Mouse (Mus musculus) telencephalon, adult 2 months (tissue): ENCODE measurements around the gene Dcun1d3.

Source experiments
- DNase-seq: peaks from one replicate; pipeline ENCODE4 v3.0.0-alpha.2; 2011; ENCODE audit warnings: low read depth, low spot score

Gene Dcun1d3

DNA sequence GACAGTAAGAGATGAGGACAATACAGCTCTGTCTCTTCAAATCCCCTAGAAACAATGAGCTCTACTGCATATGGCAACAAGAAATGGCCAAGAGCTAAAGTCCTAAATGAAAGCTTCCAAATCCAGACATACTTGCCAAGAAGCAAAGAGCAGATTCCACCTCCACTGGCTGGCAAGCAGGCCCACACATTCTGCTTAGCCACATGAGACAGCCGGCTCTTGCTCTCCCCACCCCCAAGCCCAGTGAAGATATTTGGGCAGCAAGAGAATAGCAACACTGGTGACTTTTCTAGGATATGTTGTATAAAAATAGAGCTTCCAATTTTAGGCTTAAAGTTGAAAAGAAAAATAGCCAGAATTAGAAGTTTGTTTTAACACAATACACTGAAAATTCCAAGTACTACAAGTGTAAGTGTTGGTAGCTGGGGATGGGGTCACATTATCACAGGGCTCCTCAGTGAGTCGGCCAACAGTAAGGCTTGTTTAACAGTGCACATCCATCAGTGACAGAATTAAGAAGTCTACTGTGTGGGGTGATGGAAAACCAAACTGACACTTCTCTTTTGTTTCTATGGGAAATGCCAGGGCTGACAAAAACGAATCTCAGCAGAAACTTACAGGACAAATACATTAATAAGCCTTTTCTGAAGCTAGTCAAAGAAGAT lies 20.2 kb downstream of the Dcun1d3 start:
- peak; percentile 81 for DNase-seq

- DNase-seq = no peak
Measured at GRCm38 (mm10) chr7:119873050-119873449, 23.0 kb downstream of the Dcun1d3 start.

GRCm38 (mm10) chr7:119872204-119872603 lies 23.9 kb downstream of the Dcun1d3 start:
- no peak for DNase-seq

DNA sequence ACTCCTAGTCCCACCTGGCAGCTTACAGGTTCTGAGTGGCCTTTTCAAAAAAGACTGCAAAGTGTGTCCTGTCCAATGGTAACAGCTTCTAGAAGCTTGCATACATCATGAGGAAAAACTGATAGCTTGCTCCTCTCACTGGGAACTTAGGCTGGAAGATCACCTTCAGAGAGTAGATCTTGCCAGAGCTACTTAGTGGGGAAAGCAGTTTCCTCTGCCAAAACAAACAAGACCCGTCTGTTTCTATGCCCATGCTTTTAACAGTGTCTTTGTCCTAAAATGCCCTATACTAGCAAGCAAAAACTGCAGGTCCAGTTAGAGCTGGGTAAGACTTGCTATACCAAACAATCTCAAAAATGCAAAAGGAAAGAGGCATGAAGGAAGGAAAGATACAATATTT lies 30.0 kb downstream of the Dcun1d3 start:
- no peak for DNase-seq

- DNase-seq = no peak
Measured at GRCm38 (mm10) chr7:119864500-119864899, 31.6 kb downstream of the Dcun1d3 start.

DNA sequence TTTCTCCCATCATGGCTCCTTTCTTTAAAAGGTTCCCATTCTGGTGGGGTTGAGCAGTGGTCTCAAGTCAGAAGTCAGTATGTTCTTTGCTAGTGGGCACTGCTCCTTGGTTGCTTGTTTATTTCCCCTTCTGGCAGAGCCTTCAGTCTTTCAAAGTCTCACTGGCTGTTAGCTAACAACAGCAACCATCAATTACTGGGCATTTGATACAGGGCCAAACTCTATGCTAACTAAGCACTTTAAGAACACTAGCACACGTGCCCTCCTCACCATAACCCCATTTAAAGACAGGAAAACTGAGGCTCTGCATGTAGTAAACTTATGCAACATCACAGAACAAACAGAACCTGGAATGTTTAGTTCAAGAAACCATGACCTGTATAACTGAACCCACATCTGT lies 33.9 kb downstream of the Dcun1d3 start:
- DNase-seq = no peak

GRCm38 (mm10) chr7:119861335-119862091 lies 34.6 kb downstream of the Dcun1d3 start:
- DNase-seq = no peak

DNA sequence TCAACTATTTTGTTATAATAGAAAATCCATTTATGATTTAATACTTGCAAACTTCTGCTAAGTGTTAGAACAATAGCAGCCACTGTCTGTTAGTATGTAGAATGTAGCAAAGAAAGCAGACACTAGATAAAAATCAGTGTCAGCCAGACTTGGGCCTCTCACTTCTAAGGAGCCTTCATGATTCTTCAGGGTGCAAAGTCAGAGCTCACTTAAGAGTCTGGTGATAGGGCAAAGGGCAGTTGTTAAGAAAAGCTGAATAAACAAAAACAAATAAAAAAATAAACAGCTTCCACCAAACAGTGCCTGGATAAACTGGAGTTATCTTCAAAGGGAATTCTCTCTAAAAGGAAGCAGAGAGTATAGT lies 35.1 kb downstream of the Dcun1d3 start:
- DNase-seq = no peak

GRCm38 (mm10) chr7:119860554-119860953 lies 35.5 kb downstream of the Dcun1d3 start:
- DNase-seq = no peak

DNA sequence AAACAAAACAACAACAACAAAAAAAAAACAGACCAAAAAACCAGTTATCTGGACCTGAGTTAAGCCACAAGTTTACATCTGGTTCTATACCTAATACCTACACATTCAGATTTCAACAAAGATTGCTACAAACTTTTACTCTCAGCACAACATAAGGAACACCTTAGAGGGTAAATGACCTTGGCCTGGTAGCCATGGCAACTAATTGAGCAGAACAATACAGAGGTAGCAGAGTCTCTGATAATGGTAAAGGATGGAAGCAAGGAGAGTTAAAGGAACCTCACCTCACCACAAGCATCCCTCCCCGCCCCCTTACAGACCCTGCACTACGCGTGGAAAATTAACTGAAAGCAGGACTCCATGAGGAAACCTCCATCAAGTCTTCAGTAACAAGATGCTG lies 36.0 kb downstream of the Dcun1d3 start:
- DNase-seq = no peak

DNA sequence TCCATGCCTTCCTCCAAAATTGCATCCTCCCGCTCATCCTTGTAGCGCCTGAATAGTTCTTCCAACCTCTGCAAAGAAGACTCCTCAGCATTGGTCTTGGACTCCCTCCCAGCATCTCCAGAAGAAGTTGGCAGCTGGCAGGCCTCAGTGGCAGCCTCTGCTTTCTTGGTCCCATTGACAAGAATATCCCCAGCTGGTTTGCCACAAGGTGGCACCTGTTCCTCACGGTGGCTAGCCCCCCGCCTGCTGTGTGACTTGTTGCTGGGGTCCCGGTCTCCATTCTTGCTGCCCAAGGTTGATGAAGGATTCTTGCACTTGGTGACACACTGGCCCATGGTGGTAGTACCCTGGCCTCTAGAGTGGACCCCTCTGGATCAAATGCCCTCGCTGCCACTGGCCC lies 36.6 kb downstream of the Dcun1d3 start:
- DNase-seq = no peak

DNA sequence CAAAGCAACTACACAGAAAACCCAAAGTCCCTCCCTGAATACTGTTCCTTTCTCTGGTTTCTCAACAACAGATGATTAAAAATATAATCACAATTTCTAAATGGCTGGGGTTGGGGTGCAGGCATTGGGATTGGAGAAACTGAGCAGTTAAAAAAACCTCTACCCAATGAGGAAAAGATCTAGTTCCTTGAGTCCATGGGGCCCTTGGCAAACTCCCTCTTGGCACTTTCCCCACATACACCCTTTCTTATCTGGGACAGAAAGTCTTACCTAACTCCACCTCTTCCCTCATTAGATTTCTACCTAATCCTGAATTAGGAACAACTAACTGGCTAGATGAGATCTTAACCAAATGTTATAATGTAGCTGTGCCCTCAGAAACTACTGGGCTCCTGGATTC lies 41.1 kb downstream of the Dcun1d3 start:
- DNase-seq = no peak

GRCm38 (mm10) chr7:119854362-119854761 lies 41.7 kb downstream of the Dcun1d3 start:
- no peak for DNase-seq

DNA sequence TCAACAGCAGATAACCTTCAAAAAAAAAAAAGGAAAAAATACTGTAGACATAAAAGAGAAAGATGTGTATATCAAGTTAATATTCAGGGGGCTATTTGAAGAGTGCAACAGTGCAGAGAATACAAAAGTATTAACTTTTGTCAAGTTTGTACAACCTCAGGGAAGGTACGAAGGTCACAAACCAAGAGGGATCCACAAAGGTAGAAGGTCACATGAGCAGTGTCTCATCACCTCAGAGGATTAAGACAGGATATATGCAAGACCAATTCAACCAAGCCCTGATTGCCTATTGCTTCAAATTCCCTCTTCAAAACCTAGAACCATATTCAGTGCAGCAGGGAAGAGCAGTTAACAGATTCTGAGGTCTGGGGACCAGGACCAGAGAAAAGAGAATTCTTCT lies 42.9 kb downstream of the Dcun1d3 start:
- no peak for DNase-seq

- DNase-seq = no peak
Measured at GRCm38 (mm10) chr7:119852494-119852893, 43.6 kb downstream of the Dcun1d3 start.

- peak; percentile 15 for DNase-seq
Measured at GRCm38 (mm10) chr7:119850737-119851136, 45.4 kb downstream of the Dcun1d3 start.

DNA sequence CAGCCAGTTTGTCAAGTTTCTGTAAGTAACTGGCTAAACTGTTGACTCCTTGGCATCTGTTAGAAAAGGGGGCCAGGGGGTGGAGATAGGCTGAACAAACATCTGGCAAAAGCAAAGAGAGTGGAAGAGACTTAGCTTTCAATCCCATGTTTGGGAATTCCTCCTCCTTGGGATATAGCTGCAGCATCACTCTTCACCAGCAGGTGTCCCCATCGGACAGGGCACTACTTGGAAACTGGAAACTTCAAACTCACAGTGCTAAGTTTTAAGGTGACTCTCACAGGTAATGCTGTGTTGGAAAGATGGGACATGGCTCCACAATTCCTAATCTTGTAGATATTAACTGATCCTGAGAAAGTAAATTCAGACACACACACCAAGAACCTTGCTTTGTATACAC lies 47.0 kb downstream of the Dcun1d3 start:
- DNase-seq = peak; percentile 21

GRCm38 (mm10) chr7:119847396-119847795 lies 48.7 kb downstream of the Dcun1d3 start:
- DNase-seq = no peak

GRCm38 (mm10) chr7:119845541-119845940 lies 50.6 kb downstream of the Dcun1d3 start:
- no peak for DNase-seq

DNA sequence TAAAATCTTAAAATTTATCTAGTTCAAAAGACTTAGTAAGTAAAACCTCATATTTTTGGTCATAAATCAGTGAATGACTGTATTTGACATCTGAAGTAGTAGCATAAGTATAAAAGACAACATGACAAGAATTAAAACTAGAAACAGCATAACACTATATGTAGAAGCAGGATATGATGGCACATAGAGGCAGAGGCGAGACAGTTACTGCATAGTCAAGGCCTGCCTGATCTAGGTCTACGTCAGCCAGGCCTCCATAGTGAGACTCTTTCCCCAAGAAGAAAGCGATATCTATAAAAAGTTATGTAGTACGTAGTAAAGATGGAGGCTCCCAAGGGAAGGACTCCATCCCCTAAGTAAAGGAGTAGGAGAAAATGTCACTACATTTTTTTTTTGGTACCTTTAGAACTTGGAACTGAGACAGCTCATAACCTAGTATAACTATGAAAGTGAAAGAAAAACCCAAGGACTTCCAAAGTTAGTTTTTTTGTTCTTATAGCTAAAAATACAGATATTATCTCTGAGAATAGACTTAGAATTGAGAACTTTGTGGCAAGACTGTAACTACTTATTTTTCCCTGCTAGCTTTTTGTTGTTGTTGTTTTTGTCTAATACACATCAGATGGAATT lies 54.2 kb downstream of the Dcun1d3 start:
- no peak for DNase-seq

DNA sequence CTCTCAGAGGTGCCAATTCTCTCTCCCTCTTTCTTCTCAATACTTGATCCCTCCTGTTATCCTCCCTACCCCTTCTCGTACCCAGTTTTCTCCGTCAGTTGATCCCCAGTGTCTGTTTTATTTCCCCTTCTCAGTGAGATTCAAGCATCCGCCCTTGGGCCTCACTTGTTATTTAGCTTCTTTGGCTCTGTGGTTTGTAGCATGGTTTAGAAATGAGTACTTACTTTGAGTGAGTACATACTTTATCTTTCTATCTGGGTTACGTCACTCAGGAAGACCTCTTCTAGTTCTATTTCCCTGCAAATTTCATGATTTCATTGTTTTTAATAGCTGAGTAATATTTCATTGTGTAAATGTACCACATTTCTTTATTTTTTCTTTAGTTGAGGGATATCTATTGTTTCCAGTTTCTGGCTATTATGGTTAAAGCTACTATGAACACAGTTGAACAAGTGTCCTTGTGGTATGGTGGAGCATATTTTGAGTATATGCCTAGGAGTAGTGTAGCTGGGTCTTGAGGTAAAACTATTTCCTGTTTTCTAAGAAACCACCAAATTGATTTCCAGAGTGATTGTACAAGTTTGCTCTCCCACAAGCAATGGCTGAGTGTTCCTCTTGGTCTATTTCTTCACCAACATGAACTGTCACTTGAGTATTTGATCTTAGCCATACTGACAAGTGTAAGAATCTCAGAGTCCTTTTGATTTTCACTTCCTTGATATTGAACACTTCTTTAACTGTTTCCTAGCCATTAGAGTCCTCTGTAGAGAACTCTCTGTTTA lies 59.9 kb downstream of the Dcun1d3 start:
- no peak for DNase-seq

DNA sequence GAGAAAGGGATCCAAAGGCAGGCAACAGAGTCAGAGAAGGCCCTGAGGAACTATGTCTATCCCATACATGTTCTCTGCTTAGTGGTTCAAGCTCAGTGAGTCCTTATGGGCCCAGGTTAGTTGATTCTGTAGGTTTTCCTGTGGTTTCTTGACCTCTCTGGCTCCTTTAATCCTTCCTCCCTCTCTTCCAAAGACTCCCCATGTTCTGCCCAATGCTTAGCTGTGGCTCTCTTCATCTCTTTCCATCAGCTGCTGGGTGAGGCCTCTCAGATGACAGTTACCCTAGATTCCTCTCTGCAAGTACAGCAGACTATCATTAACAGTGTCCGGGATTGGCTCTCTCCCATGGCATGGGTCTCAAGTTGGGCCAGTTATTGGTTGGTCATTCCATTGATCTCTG lies 60.7 kb downstream of the Dcun1d3 start:
- DNase-seq = no peak
